Mouse (Mus musculus) hematopoietic multipotent progenitor cell, adult 10-12 weeks (in vitro differentiated cells): Measurements from ENCODE around the gene Supt16. TPM values are rescaled to one million over a fixed set of nuclear protein-coding genes. Genes with fewer than 3 reads are reported as not detected.

Experiments
- polyA plus RNA-seq: library from polyadenylated mRNA; stranded (reverse); fragments of >175 nt; gene quantifications from 2 replicates; pipeline ENCODE4 v1.2.3, GENCODE M21; 2012; ENCODE audit warnings: low replicate concordance

Supt16 gene
- polyA plus RNA-seq, result 7.8 and 20.4 TPM in 2 replicates

DNA sequence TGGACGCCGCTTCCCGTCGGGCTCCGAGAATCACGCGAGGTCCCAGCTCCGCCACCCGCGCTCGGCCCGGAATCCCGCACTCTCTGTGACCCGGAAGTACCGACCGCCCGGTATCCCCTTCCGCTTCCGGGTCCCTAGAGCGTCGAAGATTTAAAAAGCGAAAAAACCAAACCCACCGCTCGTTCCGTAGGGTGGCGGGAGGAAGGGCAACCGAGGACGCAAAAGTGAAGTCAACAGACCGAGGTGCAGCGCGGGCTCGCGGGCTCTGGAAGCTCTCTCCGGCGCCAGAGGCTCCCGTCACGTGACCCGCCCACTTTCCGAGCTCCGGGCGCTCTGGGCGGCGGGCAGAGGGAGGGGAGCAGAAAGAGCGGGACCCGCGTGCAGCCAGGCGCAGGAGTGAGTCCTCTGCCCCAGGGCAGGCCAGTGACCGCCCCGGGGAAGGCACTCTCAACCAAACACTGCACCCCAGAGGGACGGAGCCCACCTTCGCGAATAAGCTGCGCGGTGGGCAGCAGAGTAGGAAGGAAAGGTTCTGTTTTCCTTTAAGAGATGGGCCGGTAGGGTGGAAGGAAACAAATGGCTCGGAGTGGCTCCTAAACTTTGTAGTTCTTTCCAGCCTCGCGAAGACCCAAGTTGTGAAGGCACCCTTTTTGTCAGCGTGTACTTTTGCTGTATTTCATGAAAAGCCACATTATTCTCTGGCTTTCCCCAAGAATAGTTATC, at the start of gene Supt16:
Gene Supt16, minus strand, starts transcription at position 261 of the 723 bp plus-strand sequence.

Other genes with a start within 250 kb of the Supt16 start
- gene Arhgef40, start 212.7 kb downstream of the Supt16 start, polyA plus RNA-seq, result 15.3 and 30.0 TPM in 2 replicates
- not detected in 2 replicates for gene Tmem253, start 181.8 kb downstream of the Supt16 start, polyA plus RNA-seq
- gene Zfp219, start 176.7 kb downstream of the Supt16 start, polyA plus RNA-seq, result 35.0 and 79.9 TPM in 2 replicates
- gene Olfr221, start 155.0 kb downstream of the Supt16 start, polyA plus RNA-seq, result not detected in 2 replicates
- gene Hnrnpc, start 93.4 kb downstream of the Supt16 start, polyA plus RNA-seq, result 12.0 and 24.1 TPM in 2 replicates
- gene Rpgrip1, start 86.7 kb downstream of the Supt16 start, polyA plus RNA-seq, result 6.8 and 11.8 TPM in 2 replicates
- 9.6 and 30.6 TPM in 2 replicates for gene Chd8, start 60.4 kb upstream of the Supt16 start, polyA plus RNA-seq
- gene Tox4, start 81.7 kb upstream of the Supt16 start, polyA plus RNA-seq, result 24.0 and 40.0 TPM in 2 replicates
- gene Rab2b, start 82.1 kb upstream of the Supt16 start, polyA plus RNA-seq, result 0.48 and 1.7 TPM in 2 replicates
- gene Mettl3, start 107.7 kb upstream of the Supt16 start, polyA plus RNA-seq, result 5.0 and 12.1 TPM in 2 replicates
- gene Sall2, start 131.3 kb upstream of the Supt16 start, polyA plus RNA-seq, result 2.6 and 3.0 TPM in 2 replicates
- gene Olfr1513, start 159.0 kb upstream of the Supt16 start, polyA plus RNA-seq, result not detected in 2 replicates
- not detected in 2 replicates for gene Olfr1512, start 181.8 kb upstream of the Supt16 start, polyA plus RNA-seq
- not detected in 2 replicates for gene Olfr1511, start 200.0 kb upstream of the Supt16 start, polyA plus RNA-seq
- not detected in 2 replicates for gene Olfr1510, start 217.0 kb upstream of the Supt16 start, polyA plus RNA-seq
- not detected in 2 replicates for gene Olfr1509, start 245.6 kb upstream of the Supt16 start, polyA plus RNA-seq